Comparison of ENCODE assay signal across 9 mouse cellular contexts in genomic region chr3:144736831-144737230, GRCm38 (mm10). TPM values are rescaled to one million over a fixed set of nuclear protein-coding genes. Genes with fewer than 3 reads are reported as not detected.
DNase-seq lines count a peak whose midpoint lies in the region; ATAC-seq and TF ChIP-seq lines count a peak whose summit lies in the region.
"Had no signal": no experiment of that assay in that cellular context is flagged by ENCODE, and none has a peak within 500 bp of the region (broad histone marks: within the 10 kb centered on the region; RNA-seq: fewer than 3 reads in every experiment).

No protein-coding gene starts in this region.

- WGBS in hindbrain, embryonic 11.5 days, result 25% methylated on average over 9 of the region's 9 CpGs
- WGBS in hindbrain, embryonic 12.5 days, result 28% methylated on average over 9 of the region's 9 CpGs
- 26% methylated on average over 9 of the region's 9 CpGs for WGBS in embryonic facial prominence, embryonic 10.5 days
- WGBS in liver, postnatal 0 days (ENCODE audit: insufficient replicate concordance), result 31% methylated on average over 9 of the region's 9 CpGs

- no peak overlapping the region for H3K27ac ChIP-seq in hindbrain, embryonic 11.5 days (ENCODE audit: low read depth, low read length)
- no peak overlapping the region for H3K27ac ChIP-seq in hindbrain, embryonic 12.5 days
- H3K27ac ChIP-seq in embryonic facial prominence, embryonic 10.5 days (replicated peaks), result no peak overlapping the region
- no peak overlapping the region for H3K27ac ChIP-seq in liver, postnatal 0 days (ENCODE audit: low read depth)
- H3K27ac ChIP-seq: hindbrain, embryonic 15.5 days had no signal

- no peak for ATAC-seq in hindbrain, embryonic 11.5 days (ENCODE audit: low FRiP score)
- no peak for ATAC-seq in hindbrain, embryonic 12.5 days (ENCODE audit: low FRiP score)
- no peak for ATAC-seq in liver, postnatal 0 days

- no peaks in the 10 kb centered on the region for H3K9me3 ChIP-seq in hindbrain, embryonic 11.5 days (ENCODE audit: control insufficient read depth, low read length)
- H3K9me3 ChIP-seq in hindbrain, embryonic 12.5 days (replicated peaks), result no peaks in the 10 kb centered on the region
- H3K9me3 ChIP-seq in embryonic facial prominence, embryonic 10.5 days, result no peaks in the 10 kb centered on the region
- H3K9me3 ChIP-seq in liver, postnatal 0 days (ENCODE audit: low read length), result no peaks in the 10 kb centered on the region
- H3K9me3 ChIP-seq: hindbrain, embryonic 15.5 days had no signal

- H3K9ac ChIP-seq in hindbrain, embryonic 11.5 days (ENCODE audit: low read depth, low read length), result no peak overlapping the region
- H3K9ac ChIP-seq in hindbrain, embryonic 12.5 days, result no peak overlapping the region
- H3K9ac ChIP-seq in liver, postnatal 0 days (replicated peaks), result no peak overlapping the region
- H3K9ac ChIP-seq: hindbrain, embryonic 15.5 days had no signal

- TF ChIP-seq EP300 in liver, postnatal 0 days (IDR thresholded peaks at IDR 0.05; ENCODE audit: low read depth), result no peak

- peak; percentile 61 for DNase-seq in hindbrain, embryonic 11.5 days (ENCODE audit: low spot score)
- DNase-seq in urinary bladder, adult 2 months (ENCODE audit: low spot score), result peak; percentile 33
- no peak for DNase-seq in urinary bladder, postnatal 10 days (ENCODE audit: low spot score)
- DNase-seq in embryonic facial prominence, embryonic 10.5 days (ENCODE audit: low spot score), result peak; percentile 58
- DNase-seq in liver, postnatal 0 days, result peak; percentile 55
- DNase-seq in testis, postnatal 10 days (ENCODE audit: low spot score), result peak; percentile 81
- DNase-seq in ovary, adult 18-20 months (ENCODE audit: low spot score), result no peak

- peak; percentile 55 for TF ChIP-seq CTCF in liver, postnatal 0 days (IDR thresholded peaks at IDR 0.05; ENCODE audit: low read depth)

- no peak overlapping the region for H3K4me3 ChIP-seq in hindbrain, embryonic 11.5 days (ENCODE audit: low read depth, low read length)
- no peak overlapping the region for H3K4me3 ChIP-seq in hindbrain, embryonic 12.5 days
- H3K4me3 ChIP-seq in embryonic facial prominence, embryonic 10.5 days, result no peak overlapping the region
- no peak overlapping the region for H3K4me3 ChIP-seq in liver, postnatal 0 days (ENCODE audit: low read depth, low read length)
- H3K4me3 ChIP-seq: hindbrain, embryonic 15.5 days had no signal

- no peak overlapping the region for H3K4me2 ChIP-seq in hindbrain, embryonic 11.5 days (replicated peaks; ENCODE audit: low read depth, low read length)
- H3K4me2 ChIP-seq in hindbrain, embryonic 12.5 days (replicated peaks), result no peak overlapping the region
- H3K4me2 ChIP-seq in liver, postnatal 0 days (ENCODE audit: low read depth, low read length), result no peak overlapping the region
- H3K4me2 ChIP-seq: hindbrain, embryonic 15.5 days had no signal

- no peaks in the 10 kb centered on the region for H3K36me3 ChIP-seq in hindbrain, embryonic 11.5 days (ENCODE audit: control insufficient read depth, insufficient read depth, low read length)
- H3K36me3 ChIP-seq in hindbrain, embryonic 12.5 days, result no peaks in the 10 kb centered on the region
- H3K36me3 ChIP-seq in embryonic facial prominence, embryonic 10.5 days (replicated peaks), result no peaks in the 10 kb centered on the region
- no peaks in the 10 kb centered on the region for H3K36me3 ChIP-seq in liver, postnatal 0 days (replicated peaks; ENCODE audit: insufficient read depth, low read length)
- H3K36me3 ChIP-seq: hindbrain, embryonic 15.5 days had no signal

- H3K4me1 ChIP-seq in hindbrain, embryonic 11.5 days (replicated peaks; ENCODE audit: control insufficient read depth, insufficient read depth, low read length), result no peaks in the 10 kb centered on the region
- no peaks in the 10 kb centered on the region for H3K4me1 ChIP-seq in hindbrain, embryonic 12.5 days
- no peaks in the 10 kb centered on the region for H3K4me1 ChIP-seq in embryonic facial prominence, embryonic 10.5 days
- no peaks in the 10 kb centered on the region for H3K4me1 ChIP-seq in liver, postnatal 0 days (ENCODE audit: insufficient read depth)
- H3K4me1 ChIP-seq: hindbrain, embryonic 15.5 days had no signal

- no peaks in the 10 kb centered on the region for H3K27me3 ChIP-seq in hindbrain, embryonic 11.5 days (ENCODE audit: control insufficient read depth, insufficient read depth, low read length)
- H3K27me3 ChIP-seq in hindbrain, embryonic 12.5 days, result no peaks in the 10 kb centered on the region
- H3K27me3 ChIP-seq in embryonic facial prominence, embryonic 10.5 days (replicated peaks; ENCODE audit: low read depth, poor library complexity, severe bottlenecking), result no peaks in the 10 kb centered on the region
- no peaks in the 10 kb centered on the region for H3K27me3 ChIP-seq in liver, postnatal 0 days (ENCODE audit: insufficient read depth, low read length)
- H3K27me3 ChIP-seq: hindbrain, embryonic 15.5 days had no signal

RNA-seq across cellular contexts. Expression of gene Sh3glb1, which starts 16.7 kb away (rescaled TPM):
- polyA plus RNA-seq in hindbrain, embryonic 11.5 days (2014; fragmentation: Nextera tagmentation; extraction: Ambion mirVana), result 108 and 116 TPM in 2 replicates
- 115 and 123 TPM in 2 replicates for polyA plus RNA-seq in hindbrain, embryonic 12.5 days (2016; fragmentation: Nextera tagmentation; extraction: Ambion mirVana)
- 27.1 and 47.8 TPM in 2 replicates for polyA plus RNA-seq in urinary bladder, adult 2 months (2012; rRNA removed)
- 65.7 and 68.5 TPM in 2 replicates for polyA plus RNA-seq in embryonic facial prominence, embryonic 10.5 days (2016; fragmentation: Nextera tagmentation; extraction: Ambion mirVana)
- polyA plus RNA-seq in liver, postnatal 0 days (2015; fragmentation: Nextera tagmentation; extraction: Ambion mirVana), result 84.8 and 91.2 TPM in 2 replicates

RNA-seq across cellular contexts. Expression of gene Clca3a1, which starts 23.9 kb away (rescaled TPM):
- 0.06 TPM in 1 of 2 replicates, not detected in the other for polyA plus RNA-seq in hindbrain, embryonic 11.5 days (2014; fragmentation: Nextera tagmentation; extraction: Ambion mirVana)
- 0.06 and 0.42 TPM in 2 replicates for polyA plus RNA-seq in hindbrain, embryonic 12.5 days (2016; fragmentation: Nextera tagmentation; extraction: Ambion mirVana)
- 25.0 and 34.0 TPM in 2 replicates for polyA plus RNA-seq in urinary bladder, adult 2 months (2012; rRNA removed)
- polyA plus RNA-seq in embryonic facial prominence, embryonic 10.5 days (2016; fragmentation: Nextera tagmentation; extraction: Ambion mirVana), result not detected in 2 replicates
- polyA plus RNA-seq in liver, postnatal 0 days (2015; fragmentation: Nextera tagmentation; extraction: Ambion mirVana), result 8.3 and 8.5 TPM in 2 replicates

Comparison
In these comparisons a context has a peak if more than half of its experiments do, and no peak if none do; other contexts are left out.
1. DNase-seq: peak in hindbrain, embryonic 11.5 days (single experiment), urinary bladder, adult 2 months (single experiment), embryonic facial prominence, embryonic 10.5 days (single experiment), liver, postnatal 0 days (single experiment) and testis, postnatal 10 days (single experiment); none in urinary bladder, postnatal 10 days (single experiment) and ovary, adult 18-20 months (single experiment).